Mouse (Mus musculus) heart, adult 2 months (tissue): ENCODE results near the gene Hoxd11.

ENCODE experiments used
- CTCF ChIP-seq: fragments of 200-600 bp; IDR thresholded peaks from 2 replicates; pipeline ENCODE4 v1.8.1; 2022; ENCODE audit warnings: antibody characterized with exemption, mild to moderate bottlenecking, moderate library complexity
- EP300 ChIP-seq: fragments of 200-500 bp; IDR thresholded peaks from 2 replicates; pipeline ENCODE4 v1.6.1; 2011; ENCODE audit warnings: low read depth, low read length, control low read depth; ENCODE audit not compliant: insufficient read depth
- POLR2A ChIP-seq: fragments of 200-500 bp; IDR thresholded peaks from 2 replicates; pipeline ENCODE4 v1.6.1; 2011; ENCODE audit warnings: mild to moderate bottlenecking, low read depth, low read length, control low read depth; ENCODE audit not compliant: insufficient read depth

GRCm38 (mm10) chr2:74680561-74681398 lies 1.4 kb downstream of the Hoxd11 start:
- no peak for TF ChIP-seq POLR2A
- TF ChIP-seq CTCF: no peak
- no peak for TF ChIP-seq EP300
